Mouse (Mus musculus) brain, embryonic 18.5 days (tissue): ENCODE data around the gene Sfxn5.

Source experiments
- DNase-seq: peaks from one replicate; pipeline ENCODE4 v3.0.0-alpha.2; 2012; ENCODE audit warnings: low read depth, low spot score

Gene Sfxn5

DNA sequence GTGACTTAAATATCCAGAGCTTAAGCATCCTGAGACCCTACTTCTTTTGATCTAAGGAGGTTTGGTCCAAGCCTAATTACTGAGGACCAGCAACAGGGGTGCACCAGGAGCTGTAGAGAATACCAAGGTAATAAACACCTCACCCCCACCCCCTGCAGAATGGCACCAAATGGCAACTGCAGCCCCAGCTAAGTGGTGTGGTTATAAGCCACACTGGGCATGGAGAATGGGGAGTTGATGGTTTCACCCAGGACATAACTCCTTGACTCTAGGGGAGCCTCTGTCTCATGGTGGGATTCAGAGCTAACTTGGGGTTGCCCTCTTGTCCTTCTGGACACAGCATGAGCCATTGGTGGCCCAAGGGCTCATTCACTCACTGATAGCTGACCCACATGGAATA lies 1.0 kb upstream of the Sfxn5 start:
- no peak for DNase-seq

DNA sequence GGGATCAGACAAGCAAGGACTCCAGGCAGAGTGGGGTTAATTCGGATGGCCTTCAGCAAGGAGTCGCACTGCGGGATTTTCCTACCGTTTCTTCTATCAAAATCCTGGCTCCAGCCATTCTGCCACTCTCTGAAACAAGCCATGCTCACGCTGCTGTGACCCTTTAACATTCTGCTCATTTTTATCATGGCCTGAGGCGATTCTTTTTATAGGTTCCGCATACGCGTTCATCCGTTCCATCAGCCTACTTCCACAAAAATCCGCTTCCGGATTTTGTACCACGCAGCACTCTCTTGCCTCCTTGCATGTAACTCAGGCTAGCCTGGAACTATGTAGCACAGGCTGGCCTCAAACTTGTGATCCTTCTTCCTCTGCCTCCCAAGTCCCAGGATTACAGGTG lies 510 bp upstream of the Sfxn5 start:
- no peak for DNase-seq

DNA sequence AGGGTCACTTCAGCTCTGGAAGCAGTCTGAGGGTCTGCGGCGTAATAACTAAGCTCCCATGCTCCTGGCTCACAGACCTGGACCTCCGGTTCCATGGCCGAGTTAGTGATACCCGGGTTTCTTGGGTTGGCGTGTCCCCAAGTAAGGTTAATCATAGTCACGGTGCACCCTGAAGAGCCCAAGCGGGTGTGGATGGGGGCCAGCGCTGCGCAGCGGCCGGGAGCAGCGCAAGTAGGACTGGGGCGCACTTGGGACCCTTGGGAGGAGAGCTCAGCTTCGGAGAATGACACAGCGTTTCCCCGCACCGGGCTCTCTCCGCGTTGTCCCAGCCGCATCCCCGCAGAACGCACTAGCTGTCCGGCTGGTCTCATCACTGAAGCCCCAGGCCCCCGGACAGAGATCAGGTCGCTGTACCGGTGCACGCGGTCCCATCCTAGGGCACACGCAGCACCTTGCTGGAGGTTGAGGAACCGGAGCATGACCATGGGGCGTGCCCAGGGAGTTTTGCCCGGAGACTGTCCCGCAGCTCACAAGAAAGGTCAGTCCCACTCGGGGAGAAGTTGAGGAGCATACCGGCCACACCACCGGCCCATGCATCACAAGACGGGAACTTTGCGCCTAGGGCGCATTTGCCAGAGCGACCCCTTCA lies 747 bp downstream of the Sfxn5 start:
- no peak for DNase-seq

DNA sequence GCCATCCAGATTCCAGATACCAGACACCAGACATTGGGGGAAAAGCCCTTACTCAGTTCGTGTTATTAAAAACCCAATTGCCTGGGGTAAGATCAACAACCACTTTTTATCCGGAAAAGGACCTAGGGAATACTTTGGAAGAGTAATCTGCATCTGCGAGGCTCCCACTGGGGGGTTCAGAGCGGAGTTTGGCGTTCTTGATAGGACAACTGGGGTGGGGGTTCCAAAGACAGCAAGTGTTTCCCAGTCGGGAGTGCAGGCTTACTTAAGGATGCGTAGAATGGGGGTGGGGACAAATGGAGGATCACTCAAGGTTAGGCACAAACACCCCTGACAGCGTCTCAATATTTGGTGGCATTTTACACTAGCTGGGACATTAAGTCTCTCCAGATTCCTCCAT lies 1.5 kb downstream of the Sfxn5 start:
- DNase-seq: no peak

DNA sequence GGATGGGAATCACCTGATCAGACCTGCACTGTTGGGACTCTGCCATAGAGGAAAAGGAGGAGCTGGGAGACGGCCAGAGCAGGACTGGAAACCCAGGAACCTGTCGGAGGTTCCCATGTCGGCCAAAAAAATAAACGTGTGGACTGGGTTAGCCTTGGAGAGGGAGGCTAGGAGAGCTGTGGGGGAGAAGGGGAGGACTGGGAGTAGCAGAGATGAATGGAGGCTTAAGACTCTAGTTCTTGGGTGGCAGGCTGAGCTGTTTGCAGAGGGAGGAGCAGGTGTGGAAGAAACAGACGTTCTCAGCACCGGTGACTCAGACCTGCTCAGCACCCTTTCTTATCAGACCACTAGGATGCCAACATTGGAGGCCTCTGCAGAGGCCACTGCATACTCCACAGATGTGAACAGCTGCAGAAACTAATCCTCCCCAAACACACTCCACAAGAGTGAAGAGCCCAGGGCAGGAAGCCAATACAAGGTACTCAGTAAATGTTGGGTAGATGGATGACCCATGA lies 1.9 kb downstream of the Sfxn5 start:
- no peak for DNase-seq

DNA sequence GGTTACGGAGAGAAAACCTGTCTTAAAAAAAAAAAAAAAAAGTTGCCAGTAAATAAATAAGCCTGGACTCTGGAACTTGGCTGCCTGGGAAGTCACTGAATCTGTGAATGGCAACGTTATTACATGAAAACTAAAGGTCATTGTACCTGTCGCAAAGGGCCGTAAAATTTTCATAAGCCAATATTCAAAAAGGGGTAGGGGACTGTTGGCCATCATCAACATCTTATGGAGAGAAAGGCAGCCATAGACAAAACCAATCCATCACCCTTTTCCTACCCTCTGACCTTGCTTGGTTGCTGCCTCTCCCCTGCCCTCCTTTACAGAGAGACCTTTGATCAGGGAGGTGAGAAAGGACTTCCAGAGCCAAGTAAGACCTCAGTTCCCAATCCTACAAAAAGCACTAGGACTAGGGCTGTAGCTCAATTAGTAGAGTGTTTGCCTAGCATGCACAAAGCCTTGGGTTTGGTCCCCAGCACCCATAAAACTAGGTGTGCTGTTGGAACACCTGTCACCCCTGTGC lies 3.5 kb downstream of the Sfxn5 start:
- DNase-seq: no peak

DNA sequence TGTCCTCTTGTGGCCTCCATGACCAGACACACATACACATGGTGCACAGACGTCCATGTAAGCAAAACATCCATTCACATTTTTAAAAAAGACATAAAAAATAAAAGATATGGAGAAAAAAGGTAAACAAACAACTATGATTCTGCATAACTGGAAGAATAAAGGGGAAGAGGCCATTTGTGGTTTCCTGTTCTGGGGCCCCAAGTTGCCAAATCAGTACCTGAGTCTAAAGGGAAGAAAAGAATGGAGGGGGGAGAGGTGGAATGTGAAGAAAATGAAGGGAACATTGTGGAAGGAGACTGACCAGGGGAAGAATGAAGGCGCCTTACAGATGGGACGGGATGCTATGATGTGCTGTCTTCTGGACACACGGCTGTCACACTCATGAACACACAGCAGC lies 6.7 kb downstream of the Sfxn5 start:
- DNase-seq: no peak

DNA sequence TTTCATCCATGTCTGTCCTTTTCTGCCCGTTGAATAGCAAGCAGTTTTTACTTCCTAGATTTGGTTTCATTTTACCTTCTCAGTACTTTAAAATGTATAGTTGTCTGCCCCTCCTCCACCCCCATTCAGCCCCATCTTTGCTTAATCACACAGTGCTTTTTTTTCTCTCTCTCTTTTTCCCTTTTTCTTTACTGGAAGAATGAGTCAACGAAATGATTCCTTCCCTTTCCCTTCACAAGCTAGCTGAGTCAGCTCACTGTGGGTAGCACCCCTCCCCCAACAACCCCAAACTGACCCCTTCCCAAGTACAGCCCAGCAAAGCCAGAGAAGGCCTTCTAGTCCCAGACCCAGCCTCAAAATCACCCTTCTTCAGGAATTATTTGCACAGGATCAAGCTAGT lies 8.1 kb downstream of the Sfxn5 start:
- DNase-seq: no peak

DNA sequence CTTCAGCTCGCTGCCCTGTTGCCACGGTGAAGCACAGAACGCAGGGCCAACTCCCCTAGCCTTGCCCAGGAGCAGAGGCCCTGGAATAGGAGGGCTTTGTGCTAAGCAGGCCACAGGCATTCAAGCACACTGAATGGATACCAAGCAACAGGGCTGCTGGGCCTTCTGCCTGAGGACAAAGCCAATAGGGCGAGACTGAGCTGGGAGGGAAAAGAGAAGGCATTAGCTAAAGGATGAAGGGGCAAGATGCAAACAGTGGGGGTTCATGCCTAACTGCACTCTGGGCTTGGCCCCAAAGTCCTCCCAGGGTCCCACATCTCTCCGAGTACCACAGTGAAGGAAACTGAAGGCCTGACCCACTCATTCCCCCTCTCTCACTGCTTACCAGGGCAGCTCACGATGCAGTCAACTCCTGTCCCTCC lies 12.8 kb downstream of the Sfxn5 start:
- DNase-seq: no peak

DNA sequence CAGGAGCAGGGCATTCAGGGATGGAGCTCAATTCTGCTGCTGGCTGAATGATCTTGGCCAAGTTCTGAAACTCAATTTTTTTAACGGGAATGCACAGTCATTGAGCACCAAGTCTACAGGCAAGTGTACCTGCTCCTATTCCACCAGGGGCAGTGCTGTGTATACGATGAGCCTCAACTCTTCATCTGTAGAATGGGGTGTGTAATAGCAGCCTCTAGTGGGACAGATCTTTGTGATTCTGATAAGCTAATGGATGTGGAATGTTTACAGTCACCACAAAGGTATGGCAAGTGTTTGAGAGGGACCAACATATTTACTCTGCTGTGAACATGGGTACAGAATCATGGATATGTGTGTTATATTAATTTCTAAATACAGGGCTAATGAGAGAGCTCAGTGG lies 17.0 kb downstream of the Sfxn5 start:
- DNase-seq: no peak

DNA sequence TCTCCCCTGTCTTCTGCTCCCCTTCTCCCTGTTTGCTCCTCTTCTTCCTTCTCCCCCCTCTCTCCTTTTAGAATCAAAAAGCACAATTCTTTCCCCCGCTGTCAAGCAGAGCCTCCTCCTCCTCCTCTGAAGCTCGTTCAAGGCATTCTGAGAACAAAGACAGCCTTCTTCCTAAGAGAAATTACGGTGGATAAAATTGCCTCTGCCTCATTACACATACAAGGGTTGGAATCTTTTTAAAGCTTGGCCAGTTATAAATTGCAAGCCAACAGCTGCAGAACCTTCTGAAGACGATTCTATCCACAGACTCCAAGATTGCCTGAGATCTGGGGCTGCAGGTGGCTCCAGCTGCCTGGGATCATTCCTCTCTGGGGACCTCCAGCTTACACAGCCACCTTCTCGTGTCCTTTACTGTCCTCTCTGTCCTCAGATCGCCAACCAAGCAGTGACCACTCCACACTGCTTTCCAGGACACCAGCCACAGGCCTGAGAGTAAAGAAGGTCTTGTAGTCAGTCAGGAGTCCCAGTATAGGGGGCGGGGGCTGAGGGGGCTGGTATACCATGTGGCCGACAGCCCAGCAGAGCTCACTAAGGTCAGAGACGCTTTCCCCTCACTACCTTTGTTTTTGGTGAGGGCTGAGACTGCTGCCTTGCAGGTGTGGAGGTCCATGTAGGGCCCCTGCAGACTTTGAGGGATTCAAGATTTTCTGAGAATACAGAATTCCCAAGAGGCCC lies 19.0 kb downstream of the Sfxn5 start:
- DNase-seq: no peak

DNA sequence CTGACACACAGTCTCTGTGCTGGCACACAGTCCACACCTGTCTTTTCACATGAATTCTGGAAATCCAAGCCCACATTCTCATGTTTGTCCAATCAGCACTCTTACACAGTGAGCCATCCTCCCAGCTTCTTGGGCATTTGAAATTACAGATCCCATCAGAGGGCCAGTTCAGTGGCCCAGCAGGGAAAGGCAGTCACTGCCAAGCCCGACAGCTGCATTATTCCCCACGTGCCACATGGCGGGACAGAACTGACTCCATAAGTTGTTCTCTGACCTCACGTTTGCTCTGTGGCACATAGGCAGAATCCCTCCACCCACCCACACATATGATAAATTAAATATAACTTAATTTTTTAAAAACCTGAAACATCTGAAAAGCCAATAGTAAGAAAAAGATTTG lies 25.3 kb downstream of the Sfxn5 start:
- no peak for DNase-seq

DNA sequence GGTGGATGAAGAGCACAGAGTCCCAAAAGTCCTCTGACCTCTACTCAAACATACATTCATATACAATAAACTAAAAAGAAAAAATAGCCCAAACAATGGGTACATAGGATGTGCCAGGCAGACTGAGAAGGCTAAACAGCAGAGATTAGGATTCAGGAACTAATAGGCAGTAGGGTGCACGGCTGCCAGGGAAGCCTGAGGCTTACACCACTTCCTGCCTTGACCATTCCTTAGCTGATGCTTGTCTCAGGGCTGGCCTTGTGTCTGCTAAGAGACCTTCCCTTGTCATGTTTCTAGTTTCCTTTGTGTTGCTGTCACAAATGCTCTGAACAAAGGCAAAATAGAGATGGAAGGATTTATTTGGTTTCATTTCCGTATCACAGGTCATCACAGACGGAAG lies 26.8 kb downstream of the Sfxn5 start:
- DNase-seq: no peak

DNA sequence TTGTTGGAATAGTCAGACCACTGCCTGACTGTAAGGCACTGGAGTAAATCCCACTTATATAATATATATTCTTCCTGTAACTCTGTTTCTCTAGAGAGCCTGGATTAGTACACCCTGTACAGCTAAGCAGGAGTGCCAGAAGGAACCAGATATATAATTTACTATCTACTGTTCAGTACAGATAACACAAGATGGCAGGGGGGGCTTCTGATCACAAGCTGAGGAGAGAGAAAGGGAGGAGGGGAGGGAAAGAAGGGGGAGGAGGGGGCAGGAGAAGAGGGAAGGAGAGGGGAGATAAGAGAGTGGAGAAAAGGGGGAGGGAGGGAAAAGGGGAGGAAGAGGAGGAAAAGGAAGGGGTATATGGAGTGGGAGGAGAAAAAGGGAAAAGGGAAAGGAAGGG lies 27.4 kb downstream of the Sfxn5 start:
- no peak for DNase-seq

DNA sequence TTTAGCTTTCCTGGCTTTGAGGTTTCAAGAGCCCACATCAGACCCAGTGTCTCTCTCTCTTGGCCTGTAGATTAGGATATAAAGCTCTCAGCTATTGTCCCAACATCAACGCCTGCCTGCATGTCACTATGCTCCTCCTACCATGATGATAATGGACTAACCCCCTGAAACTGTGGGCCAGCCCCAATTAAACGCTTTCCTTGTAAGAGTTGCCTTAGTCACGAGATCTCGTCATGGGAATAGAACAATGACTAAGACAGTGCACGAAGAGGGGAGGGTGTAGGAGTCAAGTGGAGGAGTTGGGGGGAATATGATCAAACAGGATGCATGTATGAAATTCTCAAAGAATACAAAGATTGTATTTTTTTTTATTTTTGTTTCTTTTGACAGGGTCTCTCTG lies 28.3 kb downstream of the Sfxn5 start:
- DNase-seq: no peak

DNA sequence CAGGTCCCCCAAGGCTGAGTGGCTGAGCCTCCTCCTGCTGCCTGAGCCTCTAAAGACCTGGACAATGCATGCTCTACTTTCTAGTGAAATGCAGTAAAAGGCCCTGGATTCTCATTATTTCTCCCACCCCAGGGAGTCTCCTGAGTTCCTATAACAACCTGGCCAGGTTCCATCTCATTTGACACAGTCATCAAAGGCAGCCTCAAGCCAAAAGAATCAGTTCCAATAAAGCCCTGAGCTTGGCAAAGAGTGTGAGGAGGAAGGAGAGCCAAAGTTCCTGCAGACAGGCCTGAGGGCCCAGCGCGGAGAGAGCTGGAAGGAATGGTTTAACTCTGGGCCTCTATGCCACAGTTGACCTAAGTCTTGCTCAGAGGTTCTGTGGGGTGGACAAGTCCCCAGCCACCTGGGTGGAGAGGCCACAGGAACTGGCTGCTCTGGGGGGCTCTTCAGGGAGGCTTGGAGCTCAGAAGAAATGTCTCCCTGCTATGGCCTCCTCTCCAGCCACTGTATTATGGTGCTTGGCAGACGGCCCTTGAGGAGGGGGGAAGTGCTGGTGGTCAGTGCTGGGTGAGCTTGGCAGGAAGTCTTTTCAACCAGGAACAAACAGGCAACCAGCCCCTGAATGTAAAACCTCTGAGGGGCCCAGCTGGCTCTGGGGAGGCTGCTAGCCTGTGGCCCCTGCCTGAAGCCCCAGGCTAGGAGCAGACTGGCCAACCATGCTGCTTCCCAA lies 30.7 kb downstream of the Sfxn5 start:
- peak; percentile 69 for DNase-seq

DNA sequence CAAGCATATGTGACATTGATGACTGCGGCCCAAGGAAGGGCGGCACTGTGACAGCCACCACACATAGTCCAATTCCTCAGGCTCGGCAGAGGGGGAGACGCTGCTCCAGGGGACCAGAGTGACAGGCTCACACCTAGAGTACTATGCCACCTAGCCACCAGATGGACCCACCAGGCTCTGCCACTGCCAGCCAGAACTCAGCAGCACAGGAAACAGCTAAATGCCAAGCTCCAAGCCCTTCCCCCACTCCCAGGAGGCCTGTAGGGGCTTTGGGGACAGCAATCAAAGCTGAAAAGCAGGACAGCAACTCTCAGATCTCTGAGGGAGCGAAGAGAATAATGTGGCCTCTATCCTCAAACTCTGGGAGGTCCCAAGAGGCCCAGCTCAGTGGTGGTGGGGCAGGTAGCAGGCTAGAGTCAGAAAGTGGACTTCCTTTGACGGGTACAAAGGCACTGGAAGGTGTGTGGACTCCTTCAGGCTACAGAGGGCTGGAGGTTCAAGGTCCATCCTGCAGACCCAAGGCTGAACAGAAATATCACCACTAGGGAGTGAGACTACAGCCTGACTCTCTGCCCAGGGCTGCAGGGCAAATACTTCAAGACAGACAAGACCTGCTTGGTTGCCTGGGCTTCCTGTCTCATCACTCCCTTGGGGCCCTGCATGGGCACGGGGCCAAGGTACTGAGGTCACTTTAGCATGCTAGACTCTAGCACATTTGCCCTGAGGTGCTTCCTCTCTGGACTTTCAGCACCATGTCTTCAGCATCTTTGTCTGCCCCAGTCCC lies 37.6 kb downstream of the Sfxn5 start:
- DNase-seq: no peak

DNA sequence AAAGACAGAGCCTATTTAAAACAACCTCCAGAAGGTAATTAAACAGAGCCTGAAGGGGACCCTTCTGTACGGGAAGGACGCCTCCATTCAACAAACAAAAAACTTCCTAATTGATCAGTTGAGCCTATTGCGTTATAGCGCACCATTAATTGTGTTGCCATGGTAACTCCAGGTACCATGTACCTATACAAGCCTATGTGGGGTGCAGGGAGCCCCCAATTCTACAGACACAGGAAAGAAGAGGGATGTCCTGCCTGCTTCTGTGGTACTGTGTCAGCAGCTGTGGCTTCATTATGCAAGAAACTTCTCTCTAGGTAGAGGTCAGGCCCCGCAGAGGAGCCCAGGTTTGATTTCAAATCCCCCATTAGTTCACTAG lies 39.2 kb downstream of the Sfxn5 start:
- no peak for DNase-seq

DNA sequence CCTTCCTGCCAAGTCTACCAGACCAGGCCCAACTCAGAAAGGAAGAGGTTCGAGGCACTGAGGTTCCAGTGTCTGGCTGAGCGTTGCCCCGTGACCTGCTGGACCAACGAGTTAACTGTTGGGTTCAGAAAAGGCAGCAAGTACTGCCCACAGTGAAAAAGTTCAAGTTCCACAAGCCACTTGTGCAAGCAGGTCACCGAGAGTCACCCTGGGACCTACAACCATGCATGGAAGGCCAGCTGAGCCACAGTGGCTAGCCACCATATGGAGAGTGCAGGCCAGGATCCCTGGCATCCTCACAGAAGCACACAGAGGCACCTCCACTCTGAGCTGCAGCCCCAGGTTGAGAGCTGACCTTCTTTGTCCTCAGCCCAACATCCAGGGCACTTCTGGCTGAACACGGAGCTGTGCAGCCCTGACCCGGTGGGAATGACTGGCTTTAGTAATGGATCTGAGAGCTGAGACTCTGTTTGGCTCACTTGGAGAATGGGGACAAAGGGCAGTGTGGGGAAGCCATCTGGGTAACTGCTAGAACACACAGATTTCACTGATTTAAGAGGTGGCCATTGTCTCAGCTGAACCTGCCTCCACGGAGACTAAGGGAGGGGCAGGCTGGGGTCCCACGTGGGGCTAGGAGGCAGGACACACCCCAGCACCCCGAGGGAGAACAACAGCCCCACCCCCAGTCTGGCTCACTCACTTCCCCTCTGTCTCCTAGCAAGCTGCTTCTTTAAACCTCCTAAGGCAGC lies 39.8 kb downstream of the Sfxn5 start:
- no peak for DNase-seq

DNA sequence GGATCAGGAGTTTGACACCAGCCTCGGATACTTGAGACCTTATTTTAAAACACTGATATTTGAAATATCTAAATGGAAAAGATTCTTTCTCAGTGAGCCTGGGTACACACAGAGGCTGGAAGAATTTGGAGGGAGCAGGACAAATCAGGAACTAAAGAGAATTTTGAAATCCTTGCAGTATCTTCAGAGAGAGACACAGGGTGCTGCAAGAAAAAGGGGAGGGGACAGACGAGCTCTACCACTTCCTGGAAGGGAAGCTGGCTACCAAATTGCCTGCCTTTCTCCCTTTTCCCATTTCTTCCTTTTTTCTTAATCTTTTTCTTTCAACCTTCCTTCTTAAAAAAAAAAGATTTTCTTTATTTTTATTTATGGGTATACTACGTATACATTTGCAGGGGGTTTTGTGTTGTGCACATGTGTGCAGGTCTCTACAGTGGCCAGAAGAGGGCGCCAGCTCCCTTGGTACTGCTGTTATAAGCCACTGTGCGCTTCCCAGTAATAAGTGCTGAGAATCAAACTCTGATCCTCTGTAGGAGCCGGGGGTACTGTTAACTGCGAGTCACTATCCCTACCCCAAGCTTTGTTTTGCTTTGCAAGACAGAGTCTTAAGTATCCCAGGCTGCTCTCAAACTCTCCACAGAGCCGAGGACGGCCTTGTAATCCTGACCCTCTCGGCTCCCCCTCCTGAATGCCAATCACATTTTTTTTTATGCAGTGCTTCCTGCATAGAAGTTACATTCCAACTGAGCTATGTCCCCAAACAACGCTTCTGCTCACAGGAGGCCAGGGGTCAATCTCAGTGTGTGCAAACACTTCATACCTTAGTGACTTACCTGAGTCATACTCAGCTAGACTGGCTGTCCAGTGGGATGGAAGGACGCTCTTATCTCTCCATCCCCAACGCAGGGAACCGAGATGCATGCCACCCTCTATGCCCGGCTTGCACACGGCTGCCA lies 42.1 kb downstream of the Sfxn5 start:
- DNase-seq: no peak
